Mouse (Mus musculus): ENCODE data around the gene Tlcd2. TPM values are rescaled to one million over a fixed set of nuclear protein-coding genes. Genes with fewer than 3 reads are reported as not detected.

The Tlcd2 gene
- 2.9 TPM for polyA plus RNA-seq (2017; shearing (Covaris generic))

GRCm38 (mm10) chr11:75460844-75461742 lies at the start of gene Tlcd2:
Gene Tlcd2, plus strand, starts transcription at chr11:75461715.

GRCm38 (mm10) chr11:75422013-75422792 lies 39.3 kb upstream of the Tlcd2 start, which contains the start of gene Serpinf1:
Gene Serpinf1, minus strand, starts transcription at chr11:75422701.

GRCm38 (mm10) chr11:75439363-75439762 lies 22.2 kb upstream of the Tlcd2 start, which contains the start of gene Serpinf2:
Gene Serpinf2, minus strand, starts transcription at chr11:75439591.

DNA sequence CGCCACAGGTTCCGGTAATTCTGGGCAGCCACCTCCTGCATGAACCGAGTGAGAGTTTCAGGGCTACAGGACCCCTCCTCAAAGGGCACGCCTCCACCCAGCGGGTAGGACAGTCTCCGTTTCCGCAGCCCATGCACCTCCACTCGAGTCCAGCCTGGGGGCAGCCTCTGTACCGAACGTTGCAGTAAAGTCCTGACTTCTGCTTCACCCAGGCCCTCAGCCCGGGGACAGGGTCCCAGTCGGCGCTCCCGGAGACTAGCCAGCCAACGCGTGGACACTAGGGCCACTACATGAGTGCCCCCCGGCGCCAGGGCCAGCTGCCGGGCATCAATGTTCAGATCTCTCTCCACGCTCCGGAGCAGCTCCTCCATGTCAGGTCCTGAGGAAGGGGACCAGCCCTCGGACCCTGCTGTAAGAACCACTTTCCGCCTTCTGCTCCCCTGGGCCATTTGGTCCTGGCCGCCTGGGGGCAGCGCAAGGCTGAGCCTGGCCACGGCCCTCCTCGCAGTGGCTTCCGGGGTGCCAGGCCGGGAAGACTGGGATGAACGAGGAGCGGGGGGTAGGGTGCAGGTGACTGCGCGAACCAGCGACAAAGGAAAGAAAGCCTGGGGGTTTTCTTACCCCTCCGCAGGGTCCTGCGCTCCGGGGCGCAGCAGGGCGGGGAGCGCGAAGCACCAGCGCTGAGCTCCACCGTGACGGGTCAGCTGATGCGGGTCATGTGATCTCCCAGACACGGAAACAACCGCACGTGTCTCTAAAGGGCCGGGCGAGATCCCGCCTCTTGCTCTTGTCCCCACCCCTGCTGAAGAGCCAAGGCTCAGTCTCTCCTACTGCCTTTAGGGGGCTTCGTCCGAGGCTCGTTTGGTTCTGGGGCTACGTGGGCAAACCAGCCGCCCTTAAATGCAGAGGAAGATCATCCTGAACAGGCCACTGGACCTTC lies 7.3 kb upstream of the Tlcd2 start, which contains the start of gene Wdr81:
TSS of gene Wdr81 (minus strand) at position 727 of the 940 bp plus-strand sequence.

DNA sequence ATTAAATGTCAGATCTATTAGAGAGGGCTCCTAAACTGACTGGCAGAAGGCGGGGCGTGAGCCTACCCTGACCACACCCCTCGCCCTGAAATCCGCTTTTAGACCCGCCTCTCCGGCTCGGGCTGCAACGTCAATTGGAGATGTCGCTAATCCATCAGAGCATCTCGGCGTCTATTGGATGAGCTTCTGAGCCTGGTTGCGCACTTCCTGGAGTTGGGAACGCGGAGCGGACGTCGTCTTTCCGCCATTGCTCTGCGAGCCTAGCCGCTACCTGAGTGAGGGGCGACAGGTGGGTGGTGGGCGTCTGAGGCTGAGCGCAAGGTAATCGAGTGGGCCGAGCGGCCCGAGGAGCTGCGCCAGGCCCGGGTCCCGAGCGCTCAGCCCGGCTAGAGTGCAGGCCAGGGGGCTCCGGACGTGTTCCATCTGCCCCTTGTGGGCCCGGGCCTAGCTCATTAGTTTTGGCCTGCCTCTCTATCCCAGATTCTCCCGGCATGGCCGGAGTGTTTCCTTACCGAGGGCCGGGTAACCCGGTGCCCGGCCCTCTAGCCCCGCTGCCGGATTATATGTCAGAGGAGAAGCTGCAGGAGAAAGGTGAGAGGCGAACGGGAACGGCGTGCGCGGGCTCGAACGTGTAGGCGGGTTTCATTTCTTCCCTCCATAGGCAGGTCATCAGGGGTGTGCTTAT lies 25.2 kb downstream of the Tlcd2 start, which contains the start of gene Prpf8:
TSS of gene Prpf8 (plus strand) at position 216 of the 685 bp plus-strand sequence.

GRCm38 (mm10) chr11:75509741-75510626 lies 48.5 kb downstream of the Tlcd2 start, which contains the start of gene Rilp:
Gene Rilp, plus strand, starts transcription at chr11:75510094.

GRCm38 (mm10) chr11:75513336-75513735 lies 51.8 kb downstream of the Tlcd2 start, which contains the start of gene Scarf1:
Gene Scarf1, plus strand, starts transcription at chr11:75513540.

Other genes with a start within 250 kb of the Tlcd2 start
- 101 TPM for gene Rpa1, start 113.4 kb upstream of the Tlcd2 start, polyA plus RNA-seq (2017; shearing (Covaris generic))
- 20.9 TPM for gene Smyd4, start 113.3 kb upstream of the Tlcd2 start, polyA plus RNA-seq (2017; shearing (Covaris generic))
- gene Serpinf1, start 39.0 kb upstream of the Tlcd2 start, polyA plus RNA-seq (2017; shearing (Covaris generic)) = 0.65 TPM
- not detected for gene Serpinf2, start 22.1 kb upstream of the Tlcd2 start, polyA plus RNA-seq (2017; shearing (Covaris generic))
- gene Wdr81, start 7.0 kb upstream of the Tlcd2 start, polyA plus RNA-seq (2017; shearing (Covaris generic)) = 9.1 TPM
- 47.3 TPM for gene Prpf8, start 25.1 kb downstream of the Tlcd2 start, polyA plus RNA-seq (2017; shearing (Covaris generic))
- not detected for gene Rilp, start 48.4 kb downstream of the Tlcd2 start, polyA plus RNA-seq (2017; shearing (Covaris generic))
- gene Scarf1, start 51.8 kb downstream of the Tlcd2 start, polyA plus RNA-seq (2017; shearing (Covaris generic)) = not detected
- 18.7 TPM for gene Slc43a2, start 70.0 kb downstream of the Tlcd2 start, polyA plus RNA-seq (2017; shearing (Covaris generic))
- 297 TPM for gene Pitpna, start 126.4 kb downstream of the Tlcd2 start, polyA plus RNA-seq (2017; shearing (Covaris generic))
- 76.3 TPM for gene Inpp5k, start 169.3 kb downstream of the Tlcd2 start, polyA plus RNA-seq (2017; shearing (Covaris generic))
- gene Myo1c, start 188.8 kb downstream of the Tlcd2 start, polyA plus RNA-seq (2017; shearing (Covaris generic)) = 14.9 TPM
- gene Crk, start 217.5 kb downstream of the Tlcd2 start, polyA plus RNA-seq (2017; shearing (Covaris generic)) = 82.3 TPM